Mouse (Mus musculus) embryonic fibroblast, embryonic 13.5 days (primary cell): ENCODE measurements around the gene Cpt1c.

Source experiments
- CTCF ChIP-seq: IDR thresholded peaks from 2 replicates; pipeline ENCODE4 v1.5.1; 2011; ENCODE audit warnings: mild to moderate bottlenecking, control low read depth, low read length, moderate library complexity, borderline replicate concordance; ENCODE audit not compliant: insufficient read depth
- POLR2A ChIP-seq: IDR thresholded peaks from 2 replicates; pipeline ENCODE4 v1.6.1; 2011; ENCODE audit warnings: low read depth, mild to moderate bottlenecking, control low read depth, low read length, moderate library complexity

DNA sequence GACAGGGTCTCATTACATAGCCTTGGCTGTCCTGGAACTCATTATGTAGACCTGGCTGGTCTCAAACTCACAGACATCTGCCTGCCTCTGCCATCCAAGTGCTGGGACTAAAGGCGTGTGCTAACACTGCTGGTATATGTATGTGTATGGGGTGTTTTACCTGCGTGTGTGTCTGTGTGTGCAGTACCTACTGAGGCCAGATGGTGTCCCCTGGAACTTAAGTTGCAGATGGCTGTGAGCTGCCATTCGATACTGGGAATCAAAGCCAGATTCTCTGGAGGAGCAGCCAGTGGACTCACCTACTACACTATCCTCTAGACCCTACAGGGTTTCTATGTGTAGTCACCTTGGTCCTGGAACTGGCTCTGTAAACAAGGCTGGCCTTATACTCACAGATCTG lies 49.2 kb downstream of the Cpt1c start:
- TF ChIP-seq CTCF (peak; percentile 42; the same call in 1 of the 2 replicates), POLR2A (no peak)
